Mouse (Mus musculus): ENCODE measurements around the gene Prpf8. TPM values are rescaled to one million over a fixed set of nuclear protein-coding genes. Genes with fewer than 3 reads are reported as not detected.

The Prpf8 gene
- total RNA-seq, 2 experiments from 2014 or later, result 136 to 137 TPM

GRCm38 (mm10) chr11:75459141-75459711 lies 27.4 kb upstream of the Prpf8 start:
- intact Hi-C loops (cut with DNase I), result loop anchor here (5.0 kb wide), 1 partner anchor 277 kb away; no protein-coding TSS in a partner anchor
- DNase-seq, result no peak

DNA sequence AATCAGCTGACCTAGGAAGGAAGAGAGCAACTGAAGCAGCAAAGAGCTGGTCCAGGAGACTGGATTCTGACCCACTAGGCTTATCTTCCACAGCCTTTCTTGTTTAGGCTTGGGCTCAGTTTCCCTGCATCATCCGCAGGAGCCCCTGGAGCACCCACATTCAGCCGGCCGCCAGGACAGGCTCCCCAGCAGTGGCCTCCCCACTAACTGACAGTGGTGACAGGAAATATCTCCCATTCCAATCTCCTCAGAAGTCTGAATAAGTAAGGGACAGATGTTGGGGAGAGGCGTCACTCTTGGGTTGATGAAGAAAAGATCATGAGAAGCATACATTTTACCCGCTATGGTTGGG lies 26.9 kb upstream of the Prpf8 start:
- no peak for DNase-seq
- intact Hi-C loops (cut with DNase I), result loop anchor here (5.0 kb wide), 1 partner anchor 277 kb away; no protein-coding TSS in a partner anchor

DNA sequence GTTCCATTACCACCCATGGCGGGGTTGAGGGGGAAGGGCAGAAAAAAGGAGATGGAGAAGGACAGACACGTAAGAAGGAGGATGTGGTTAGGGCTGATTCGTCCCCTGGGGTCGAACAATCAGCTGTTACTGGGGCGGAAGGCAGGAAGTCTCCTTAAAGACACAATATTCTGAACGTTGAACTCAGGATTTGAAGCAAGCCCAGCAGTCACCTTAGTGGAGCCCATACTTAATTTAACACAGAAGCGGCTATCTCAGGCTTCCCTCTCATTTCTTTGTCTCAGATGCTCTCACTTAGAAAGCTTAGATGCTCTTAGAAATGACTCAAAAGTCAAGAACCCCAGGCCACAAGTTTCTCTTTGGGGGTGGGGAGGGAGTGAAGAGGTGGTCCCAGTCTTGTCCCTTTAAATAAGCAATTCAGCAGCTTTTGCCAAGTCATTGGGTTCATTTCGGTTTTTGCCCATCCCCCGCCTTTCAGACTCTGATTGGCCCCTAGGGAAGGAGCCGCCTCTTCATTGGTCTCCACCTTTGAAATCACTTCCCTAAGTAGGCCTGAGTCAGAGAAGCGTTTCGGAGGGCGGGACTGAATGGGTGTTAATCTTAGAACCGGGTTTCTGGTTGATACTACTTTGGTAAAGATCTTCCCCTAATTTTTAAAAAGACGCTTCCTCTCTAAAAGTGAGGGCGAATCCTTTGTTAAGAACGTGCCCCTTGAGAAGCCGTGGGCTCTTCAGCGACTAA lies 26.3 kb upstream of the Prpf8 start:
- intact Hi-C loops (cut with DNase I), result no loop called here
- peak; percentile 83 for DNase-seq

- intact Hi-C loops (cut with DNase I), result no loop called here
- peak; percentile 100 for DNase-seq
Measured at GRCm38 (mm10) chr11:75460844-75461742, 25.5 kb upstream of the Prpf8 start, which contains the start of gene Tlcd2. TSS of gene Tlcd2 (plus strand) at chr11:75461715.

GRCm38 (mm10) chr11:75461743-75462252 lies 24.8 kb upstream of the Prpf8 start:
- DNase-seq, result no peak
- intact Hi-C loops (cut with DNase I), result no loop called here

GRCm38 (mm10) chr11:75462253-75462783 lies 24.3 kb upstream of the Prpf8 start:
- intact Hi-C loops (cut with DNase I), result no loop called here
- DNase-seq, result peak; percentile 34

- peak; percentile 61 for DNase-seq
Measured at GRCm38 (mm10) chr11:75462865-75463336, 23.7 kb upstream of the Prpf8 start.

GRCm38 (mm10) chr11:75463624-75464023 lies 23.0 kb upstream of the Prpf8 start:
- intact Hi-C loops (cut with DNase I), result no loop called here
- DNase-seq, result no peak

More at GRCm38 (mm10) chr11:75462865-75463336, 23.7 kb upstream of the Prpf8 start:
- intact Hi-C loops (cut with DNase I), result no loop called here

DNA sequence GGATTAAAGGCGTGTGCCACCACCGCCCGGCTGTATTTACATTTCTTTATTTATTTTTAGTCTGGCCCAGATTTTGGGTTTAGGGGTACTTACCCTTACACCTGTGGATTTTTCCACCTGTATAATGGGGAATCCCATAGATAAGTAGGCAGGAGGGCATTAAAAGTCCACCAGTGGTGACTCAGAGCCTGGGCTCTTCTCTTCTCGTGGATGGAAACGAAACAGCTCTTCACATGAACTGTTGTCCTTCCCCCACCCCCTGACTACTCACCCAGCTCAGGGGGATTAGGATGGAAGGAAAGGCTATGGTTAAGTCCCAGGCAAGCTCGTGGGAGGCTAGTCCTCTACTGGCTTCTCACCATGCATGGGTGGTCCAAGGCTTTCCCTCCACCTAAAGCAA lies 22.2 kb upstream of the Prpf8 start:
- intact Hi-C loops (cut with DNase I), result no loop called here
- no peak for DNase-seq

DNA sequence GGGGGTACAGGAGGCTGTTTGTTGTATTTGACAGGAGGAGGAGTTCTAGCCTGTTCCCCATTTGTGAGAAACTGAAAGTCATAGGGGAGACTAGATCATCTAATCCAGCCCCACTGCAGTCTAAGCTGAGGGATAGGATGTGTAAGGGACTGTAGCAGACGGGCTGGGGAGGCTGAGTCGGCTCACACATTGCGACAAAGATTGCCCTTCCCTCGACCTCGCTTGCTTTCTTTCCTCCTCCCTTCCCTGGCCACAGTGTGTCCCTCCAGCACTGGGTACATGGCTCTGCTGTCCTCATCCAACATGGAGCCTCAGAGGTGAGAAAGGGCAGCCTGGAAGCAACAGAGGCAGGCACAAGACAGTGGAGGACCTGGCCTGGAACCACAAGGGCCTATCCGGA lies 21.6 kb upstream of the Prpf8 start:
- no peak for DNase-seq
- intact Hi-C loops (cut with DNase I), result no loop called here

DNA sequence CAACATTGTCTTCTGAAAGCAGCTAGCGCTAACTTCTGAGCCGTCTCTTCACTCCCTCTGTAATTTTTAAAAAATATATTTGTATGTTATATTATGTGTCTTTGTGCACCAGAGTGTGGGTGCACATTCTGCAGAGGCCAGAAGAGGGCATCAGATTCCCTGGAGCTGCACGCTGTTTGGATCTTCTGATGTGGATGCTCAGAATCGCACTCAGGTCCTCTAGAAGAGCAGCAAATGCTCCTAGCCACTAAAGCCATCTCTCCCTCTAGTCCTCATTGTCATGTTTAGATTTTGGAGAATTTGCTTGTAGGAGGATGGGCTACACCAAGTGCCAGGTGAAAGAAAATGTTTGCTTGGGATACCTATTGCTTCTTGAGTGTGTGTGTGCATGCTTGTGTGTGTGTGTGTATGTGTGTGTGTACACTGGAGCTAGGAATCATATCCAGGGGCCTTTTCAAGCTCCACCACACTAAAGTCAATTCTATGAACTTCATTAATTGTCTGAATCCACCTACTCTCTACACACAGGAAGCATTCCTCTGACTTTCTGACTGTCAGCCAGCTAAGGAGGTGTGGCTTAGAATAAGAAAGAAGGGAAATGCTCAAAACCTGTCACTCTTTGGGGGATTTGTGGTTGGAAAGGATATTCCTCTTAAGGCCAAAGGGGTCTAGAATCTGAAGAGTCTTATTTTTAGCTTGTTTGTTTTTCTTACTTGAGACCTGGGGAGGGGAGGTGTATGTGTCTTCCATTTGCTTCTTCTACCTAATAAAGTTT lies 19.7 kb upstream of the Prpf8 start:
- intact Hi-C loops (cut with DNase I), result no loop called here
- no peak for DNase-seq

DNA sequence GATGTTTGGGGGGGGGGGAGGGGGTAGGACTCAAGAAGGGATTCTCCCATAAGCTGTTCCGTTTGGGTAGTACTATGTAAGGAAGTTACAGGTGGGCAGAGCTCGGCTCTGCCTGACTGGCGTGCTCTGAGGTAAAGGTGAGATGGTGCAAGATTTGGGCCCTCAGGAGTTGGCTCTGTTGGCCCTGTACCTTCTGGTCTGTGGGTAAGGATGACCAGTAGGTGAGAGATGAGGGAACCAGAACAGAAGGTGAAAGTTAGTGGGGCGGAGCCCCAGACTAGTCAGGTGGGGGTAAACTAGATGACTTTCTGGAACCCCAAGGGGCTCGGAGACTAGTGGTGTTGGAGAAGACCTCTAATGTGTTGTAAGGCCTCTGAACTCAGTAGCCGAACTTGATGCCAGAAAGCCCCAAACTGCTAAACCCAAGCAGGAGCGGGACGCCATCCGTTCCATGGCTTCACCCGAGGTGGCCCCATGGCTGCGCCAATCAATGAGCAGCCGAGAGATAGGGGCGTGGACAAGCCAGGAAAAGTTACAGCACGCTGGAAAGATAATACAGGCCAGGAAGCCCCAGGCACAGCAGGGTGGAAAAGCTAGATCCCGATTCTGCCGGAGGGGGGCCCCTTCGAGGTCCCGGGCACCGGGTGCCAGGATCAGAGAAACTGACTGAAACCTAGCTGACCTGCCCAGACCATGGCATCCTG lies 19.0 kb upstream of the Prpf8 start:
- intact Hi-C loops (cut with DNase I), result no loop called here
- DNase-seq, result no peak

- intact Hi-C loops (cut with DNase I), result no loop called here
- no peak for DNase-seq
Measured at GRCm38 (mm10) chr11:75468410-75468809, 18.2 kb upstream of the Prpf8 start.

DNA sequence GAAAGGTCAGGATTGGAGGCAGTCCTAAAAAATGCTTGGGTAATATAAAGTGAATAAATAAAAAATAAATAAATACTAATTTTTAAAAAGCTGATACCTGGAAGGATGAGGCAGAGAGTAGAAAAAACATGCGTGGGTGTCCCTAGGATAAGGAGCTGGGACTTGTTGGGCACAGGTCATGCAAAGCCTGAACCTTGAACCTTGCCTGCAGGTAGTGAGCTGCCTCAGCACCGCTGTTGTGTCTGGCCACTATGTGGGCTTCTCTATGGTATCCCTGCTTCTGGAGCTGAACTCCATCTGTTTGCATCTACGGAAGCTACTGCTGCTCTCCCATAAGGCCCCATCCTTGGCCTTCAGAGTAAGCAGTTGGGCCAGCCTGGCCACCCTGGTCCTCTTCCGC lies 17.4 kb upstream of the Prpf8 start:
- intact Hi-C loops (cut with DNase I), result no loop called here
- DNase-seq, result no peak

- intact Hi-C loops (cut with DNase I), result no loop called here
Measured at GRCm38 (mm10) chr11:75470675-75471074, 15.9 kb upstream of the Prpf8 start.

DNA sequence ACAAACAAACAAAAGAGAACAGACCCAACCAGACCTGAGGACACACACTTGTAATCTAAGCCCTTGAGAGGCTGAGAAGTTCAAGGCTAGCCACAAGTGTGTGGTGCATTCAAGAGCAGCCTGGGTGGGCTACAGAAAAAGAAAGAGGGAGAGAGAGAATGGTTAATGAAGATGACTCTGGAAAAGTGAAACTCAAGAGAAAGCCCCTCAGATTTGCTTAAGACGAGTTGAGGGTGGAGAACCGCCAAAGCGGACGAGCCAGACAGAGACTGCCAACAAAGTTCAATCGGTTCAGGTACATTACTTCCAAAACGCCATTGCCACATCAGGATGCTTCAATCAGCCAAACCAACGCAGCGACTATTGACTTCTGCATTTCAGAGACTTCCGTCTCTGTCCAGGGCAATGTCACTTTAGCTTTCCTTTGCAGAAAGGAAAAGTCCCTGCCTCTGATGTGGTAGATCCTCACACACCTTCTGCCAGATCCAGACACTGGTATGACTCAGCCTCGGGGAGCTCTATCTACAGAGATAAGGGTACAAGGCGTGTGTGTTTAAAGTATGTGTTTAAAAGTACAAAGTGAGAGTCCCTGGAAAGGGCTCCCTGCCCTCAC lies 14.0 kb upstream of the Prpf8 start:
- no peak for DNase-seq
- intact Hi-C loops (cut with DNase I), result no loop called here

More at GRCm38 (mm10) chr11:75470675-75471074, 15.9 kb upstream of the Prpf8 start:
- DNase-seq, result no peak

GRCm38 (mm10) chr11:75473376-75473775 lies 13.2 kb upstream of the Prpf8 start:
- intact Hi-C loops (cut with DNase I), result no loop called here
- DNase-seq, result no peak

DNA sequence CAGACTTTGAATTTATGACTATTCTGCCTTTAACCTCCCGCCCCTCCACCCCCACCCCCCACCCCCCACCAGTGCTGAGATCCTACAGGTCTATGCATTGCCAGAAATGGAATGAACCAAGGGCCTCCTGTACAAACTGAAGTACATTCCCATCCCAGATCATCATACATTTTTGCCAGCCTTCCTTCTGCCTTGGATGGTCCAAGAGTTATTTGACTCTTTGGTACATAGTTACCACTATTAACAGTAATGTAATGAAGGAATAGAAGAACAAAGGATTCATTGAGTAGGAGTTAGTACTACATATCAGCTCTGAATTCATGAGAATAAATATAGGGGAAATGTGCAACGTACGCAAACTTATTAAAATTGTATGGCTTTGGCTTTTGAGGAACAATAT lies 424 bp upstream of the Prpf8 start:
- DNase-seq, result no peak
- intact Hi-C loops (cut with DNase I), result no loop called here

DNA sequence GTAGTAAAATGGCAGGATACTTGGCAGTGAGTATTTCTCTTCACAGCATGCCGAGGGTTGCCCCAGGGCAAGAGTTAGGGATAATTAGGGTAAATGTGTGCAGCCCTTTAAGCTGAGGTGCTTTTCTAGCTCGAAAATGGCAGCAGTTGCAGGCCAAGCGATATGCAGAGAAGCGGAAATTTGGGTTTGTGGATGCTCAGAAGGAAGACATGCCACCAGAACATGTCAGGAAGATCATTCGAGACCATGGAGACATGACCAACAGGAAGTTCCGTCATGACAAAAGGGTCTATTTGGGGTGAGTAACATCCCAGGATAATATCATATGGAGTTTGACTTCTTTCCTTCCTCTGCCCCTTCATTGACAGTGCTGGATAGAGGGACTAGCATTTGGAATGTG lies 880 bp downstream of the Prpf8 start:
- no peak for DNase-seq
- intact Hi-C loops (cut with DNase I), result no loop called here

All from left cerebral cortex, postnatal 4 days (tissue).